Mouse (Mus musculus): Measurements from ENCODE around the gene Ebf1. TPM values are rescaled to one million over a fixed set of nuclear protein-coding genes. Genes with fewer than 3 reads are reported as not detected.
A peak's percentile ranks its signal among the peaks of the same experiment; 100 is the strongest.

Ebf1 gene
- polyA plus RNA-seq, 1 experiment from 2014 or later, result 7.6 TPM

GRCm38 (mm10) chr11:44610971-44611781 lies 5.9 kb upstream of the Ebf1 start:
- under 1% methylated on average over 45 of the region's 45 CpGs for WGBS
- Histone ChIP-seq H3K4me3 (peak overlapping the region; percentile 62), H3K4me1 (peaks cover 29% of the 10 kb centered on the region), H3K9me3 (no peaks in the 10 kb centered on the region), H3K27ac (no peak overlapping the region), H3K27me3 (ENCODE audit: insufficient read depth, poor library complexity, severe bottlenecking) (peaks cover 51% of the 10 kb centered on the region), H3K36me3 (no peaks in the 10 kb centered on the region)
- peak; percentile 89 for DNase-seq (ENCODE audit: low spot score)

- Histone ChIP-seq H3K36me3 (no peaks in the 10 kb centered on the region), H3K27me3 (ENCODE audit: insufficient read depth, poor library complexity, severe bottlenecking) (peaks cover 58% of the 10 kb centered on the region), H3K9me3 (no peaks in the 10 kb centered on the region), H3K27ac (no peak overlapping the region; the same call in 1 of the 2 replicates), H3K4me3 (peak overlapping the region; percentile 62), H3K4me1 (peaks cover 32% of the 10 kb centered on the region)
- WGBS, result 3% methylated on average over 10 of the region's 10 CpGs
- no peak for DNase-seq (ENCODE audit: low spot score)
Measured at GRCm38 (mm10) chr11:44612156-44612555, 5.0 kb upstream of the Ebf1 start.

DNA sequence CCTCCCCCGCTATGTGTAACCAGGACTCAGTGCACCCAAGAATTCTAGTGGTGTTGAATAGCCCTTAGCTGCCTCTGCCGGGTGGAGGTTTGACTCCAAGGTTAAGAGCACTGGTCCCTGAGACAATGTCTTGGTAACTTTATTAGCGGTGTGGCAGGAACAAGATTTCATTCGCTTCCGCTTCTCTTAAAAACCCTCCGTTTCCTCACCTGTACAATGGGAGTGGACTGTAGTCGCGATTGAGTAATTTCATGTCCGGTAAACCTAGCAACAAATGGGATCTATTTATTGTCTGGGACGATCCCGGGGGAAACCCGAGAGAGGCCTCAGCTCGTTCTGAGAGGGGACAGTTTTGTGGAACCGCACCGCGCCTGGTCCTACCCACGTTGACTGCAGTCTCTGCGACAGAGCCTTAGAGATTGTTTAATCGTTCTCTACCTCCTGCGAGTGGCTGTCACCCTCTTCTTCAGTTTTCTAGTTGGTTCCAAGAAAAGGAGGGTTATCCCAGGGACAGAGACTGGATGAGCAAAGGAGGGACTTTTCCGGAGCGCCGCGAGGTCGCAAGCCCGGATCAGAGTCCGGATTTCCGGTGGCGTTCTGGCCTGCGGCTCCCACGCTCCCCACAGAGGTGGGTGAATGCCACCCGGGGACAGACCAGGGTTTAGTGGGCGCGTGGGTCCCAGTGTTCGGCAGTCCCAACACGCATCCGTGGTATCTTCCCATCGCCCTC lies 4.3 kb upstream of the Ebf1 start:
- Histone ChIP-seq H3K9me3 (no peaks in the 10 kb centered on the region), H3K4me3 (peak overlapping the region; percentile 62), H3K36me3 (no peaks in the 10 kb centered on the region), H3K27me3 (ENCODE audit: insufficient read depth, poor library complexity, severe bottlenecking) (peaks cover 58% of the 10 kb centered on the region), H3K27ac (peak overlapping the region; percentile 75), H3K4me1 (peaks cover 32% of the 10 kb centered on the region)
- DNase-seq (ENCODE audit: low spot score), result no peak
- WGBS, result under 1% methylated on average over 38 of the region's 38 CpGs

- Histone ChIP-seq H3K27ac (peak overlapping the region; percentile 75), H3K4me1 (peaks cover 32% of the 10 kb centered on the region), H3K9me3 (no peaks in the 10 kb centered on the region), H3K4me3 (peak overlapping the region; percentile 62), H3K36me3 (no peaks in the 10 kb centered on the region), H3K27me3 (ENCODE audit: insufficient read depth, poor library complexity, severe bottlenecking) (peaks cover 58% of the 10 kb centered on the region)
- DNase-seq (ENCODE audit: low spot score), result no peak
- WGBS, result 5% methylated on average over 14 of the region's 14 CpGs
Measured at GRCm38 (mm10) chr11:44613411-44614180, 3.5 kb upstream of the Ebf1 start.

GRCm38 (mm10) chr11:44616078-44616787 lies 884 bp upstream of the Ebf1 start:
- Histone ChIP-seq H3K27me3 (ENCODE audit: insufficient read depth, poor library complexity, severe bottlenecking) (peaks cover 81% of the 10 kb centered on the region), H3K36me3 (no peaks in the 10 kb centered on the region), H3K27ac (peak overlapping the region; percentile 71), H3K4me1 (peaks cover 47% of the 10 kb centered on the region), H3K9me3 (no peaks in the 10 kb centered on the region), H3K4me3 (peak overlapping the region; percentile 71)
- DNase-seq (ENCODE audit: low spot score), result no peak
- WGBS, result 6% methylated on average over 18 of the region's 18 CpGs

GRCm38 (mm10) chr11:44617734-44618586 lies 843 bp downstream of the Ebf1 start:
- Histone ChIP-seq H3K27ac (peak overlapping the region; percentile 84), H3K36me3 (no peaks in the 10 kb centered on the region; the same call in 1 of the 2 replicates), H3K27me3 (ENCODE audit: insufficient read depth, poor library complexity, severe bottlenecking) (peaks cover 75% of the 10 kb centered on the region), H3K4me1 (peaks cover 35% of the 10 kb centered on the region), H3K9me3 (no peaks in the 10 kb centered on the region), H3K4me3 (peak overlapping the region; percentile 71)
- DNase-seq (ENCODE audit: low spot score), result no peak
- under 1% methylated on average over 55 of the region's 55 CpGs for WGBS

DNA sequence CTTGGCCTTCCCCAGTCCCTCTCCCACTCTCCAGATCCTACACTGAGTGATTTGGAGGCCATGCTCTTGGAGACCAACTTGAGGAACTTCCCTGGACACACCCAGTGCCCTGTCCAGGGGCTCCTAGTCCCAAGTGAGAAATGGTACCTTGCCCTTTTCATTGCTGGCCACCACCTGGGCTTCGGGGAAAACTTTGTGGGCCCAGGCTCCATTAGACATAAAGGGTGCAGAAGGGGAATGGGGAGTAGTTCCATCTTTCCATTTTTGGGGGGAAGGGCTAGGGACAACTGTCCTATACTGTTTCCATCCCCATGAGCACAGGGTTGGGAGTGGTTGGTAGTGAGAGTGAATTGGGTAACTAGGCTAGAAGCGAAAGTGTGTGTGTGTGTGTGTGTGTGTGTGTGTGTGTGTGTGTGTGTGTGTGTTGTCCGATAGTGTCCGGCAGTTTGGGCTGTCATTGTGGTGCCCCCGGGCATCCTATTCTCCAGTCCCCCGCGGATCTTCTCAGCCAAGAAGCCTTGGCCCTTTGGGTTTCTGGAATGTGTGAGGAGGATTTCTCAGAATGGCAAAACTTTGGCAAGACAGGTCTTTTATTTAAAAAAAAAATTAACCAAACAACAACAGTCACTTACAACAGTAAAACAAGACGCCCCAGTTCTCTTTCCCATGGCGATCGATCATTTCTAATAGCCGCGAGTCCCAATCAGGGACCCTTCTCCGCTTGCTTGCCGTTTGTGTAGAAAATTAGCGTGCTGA lies 2.2 kb downstream of the Ebf1 start:
- Histone ChIP-seq H3K9me3 (no peaks in the 10 kb centered on the region), H3K4me1 (peaks cover 24% of the 10 kb centered on the region), H3K27me3 (ENCODE audit: insufficient read depth, poor library complexity, severe bottlenecking) (peaks cover 62% of the 10 kb centered on the region), H3K27ac (peak overlapping the region; percentile 84), H3K36me3 (no peaks in the 10 kb centered on the region; the same call in 1 of the 2 replicates), H3K4me3 (peak overlapping the region; percentile 71)
- WGBS, result 1% methylated on average over 13 of the region's 15 CpGs
- DNase-seq (ENCODE audit: low spot score), result no peak

GRCm38 (mm10) chr11:44619887-44620693 lies 3.0 kb downstream of the Ebf1 start:
- H3K27me3 ChIP-seq (ENCODE audit: insufficient read depth, poor library complexity, severe bottlenecking), result peaks cover 54% of the 10 kb centered on the region
- H3K4me3 ChIP-seq, result peak overlapping the region; percentile 71
- H3K4me1 ChIP-seq, result peaks cover 29% of the 10 kb centered on the region
- no peaks in the 10 kb centered on the region; the same call in 1 of the 2 replicates for H3K36me3 ChIP-seq
- H3K9me3 ChIP-seq, result no peaks in the 10 kb centered on the region
- no peak for DNase-seq (ENCODE audit: low spot score)
- WGBS, result 2% methylated on average over 41 of the region's 41 CpGs
- H3K27ac ChIP-seq, result peak overlapping the region; percentile 84

DNA sequence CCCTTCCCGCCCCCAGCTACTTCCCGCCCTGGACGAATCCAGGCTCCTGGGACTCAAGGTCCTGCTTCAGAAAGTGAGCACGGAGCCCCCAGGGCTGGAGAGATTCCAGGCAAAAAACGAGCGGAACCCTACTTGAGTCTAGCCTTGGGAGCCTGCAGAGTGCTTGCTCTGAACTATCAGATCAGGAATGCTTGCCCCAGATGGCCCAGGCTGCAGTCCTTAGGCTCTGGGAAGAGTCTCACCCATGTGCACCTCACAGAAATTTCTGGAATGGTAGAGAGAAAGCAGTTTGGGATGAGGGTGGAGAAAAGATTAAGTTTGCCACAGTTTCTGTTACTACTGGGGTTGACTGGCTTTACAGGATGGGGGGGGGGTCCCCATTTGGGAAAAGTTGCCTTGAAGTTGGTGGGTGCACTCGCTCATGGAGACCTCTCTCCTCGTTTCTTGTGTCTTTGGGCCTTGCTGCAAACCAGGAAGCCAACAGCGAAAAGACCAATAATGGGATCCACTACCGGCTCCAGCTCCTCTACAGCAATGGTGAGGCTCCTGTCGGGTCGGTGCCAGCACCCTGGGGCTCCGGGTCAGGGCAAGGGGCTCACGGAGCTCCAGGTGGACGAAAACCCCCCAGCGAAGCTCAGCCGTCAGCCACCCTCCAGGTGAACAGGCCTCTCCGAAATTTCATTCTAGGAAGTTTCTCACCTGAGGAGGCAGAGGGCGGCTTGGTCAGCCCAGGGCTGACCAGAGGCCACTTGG lies 3.8 kb downstream of the Ebf1 start:
- Histone ChIP-seq H3K9me3 (no peaks in the 10 kb centered on the region), H3K4me3 (peak overlapping the region; percentile 71), H3K4me1 (peaks cover 29% of the 10 kb centered on the region), H3K27ac (peak overlapping the region; percentile 84; the same call in 1 of the 2 replicates), H3K36me3 (no peaks in the 10 kb centered on the region; the same call in 1 of the 2 replicates), H3K27me3 (ENCODE audit: insufficient read depth, poor library complexity, severe bottlenecking) (peaks cover 46% of the 10 kb centered on the region)
- WGBS, result 25% methylated on average over 18 of the region's 19 CpGs
- DNase-seq (ENCODE audit: low spot score), result no peak

- H3K27ac ChIP-seq, result no peak overlapping the region
- no peak for DNase-seq (ENCODE audit: low spot score)
Measured at GRCm38 (mm10) chr11:44621615-44622014, 4.5 kb downstream of the Ebf1 start.

More at GRCm38 (mm10) chr11:44621615-44622014, 4.5 kb downstream of the Ebf1 start:
- H3K4me1 ChIP-seq, result peaks cover 24% of the 10 kb centered on the region
- H3K9me3 ChIP-seq, result no peaks in the 10 kb centered on the region
- WGBS, result 41% methylated on average over 10 of the region's 10 CpGs
- H3K36me3 ChIP-seq, result no peaks in the 10 kb centered on the region; the same call in 1 of the 2 replicates
- H3K4me3 ChIP-seq, result no peak overlapping the region
- H3K27me3 ChIP-seq (ENCODE audit: insufficient read depth, poor library complexity, severe bottlenecking), result peaks cover 39% of the 10 kb centered on the region

Measured in heart, embryonic 10.5 days (tissue).